Mouse (Mus musculus) G1E (cell line): ENCODE measurements at regions not wholly inside any gene's neighbourhood (a gene's known extent, or its start where the extent isn't known, plus 50 kb on each side); places are given as distances from the start of the nearest gene placed in this dataset.

Source experiments
- ATAC-seq: 2 replicates; pipeline ENCODE4 v1.8.0; 2016; ENCODE audit warnings: mild to moderate bottlenecking; ENCODE audit not compliant: insufficient number of reproducible peaks, poor library complexity, low FRiP score, severe bottlenecking; ENCODE audit errors: extremely low read depth
- DNase-seq: peaks from one replicate; pipeline ENCODE4 v3.0.0; 2012; ENCODE audit warnings: low spot score
- H3K27me3 ChIP-seq: 2 replicates; pipeline ENCODE4 v1.6.1; 2012; ENCODE audit warnings: mild to moderate bottlenecking, low read length, inconsistent platforms; ENCODE audit not compliant: insufficient read depth
- H3K36me3 ChIP-seq: replicated peaks from 2 replicates; pipeline ENCODE3; 2012; ENCODE audit warnings: mild to moderate bottlenecking, inconsistent platforms
- H3K4me1 ChIP-seq: 2 replicates; pipeline ENCODE4 v1.6.1; 2012; ENCODE audit warnings: low read depth, low read length, inconsistent platforms, mixed read lengths; ENCODE audit not compliant: insufficient read depth
- H3K4me3 ChIP-seq: 2 replicates; pipeline ENCODE4 v1.5.1; 2012; ENCODE audit warnings: low read depth, mild to moderate bottlenecking, inconsistent platforms, low read length, moderate library complexity, mixed read lengths
- H3K9me3 ChIP-seq: replicated peaks from 2 replicates; pipeline ENCODE4 v1.6.1; 2012; ENCODE audit warnings: inconsistent platforms
- CTCF ChIP-seq: IDR thresholded peaks from 2 replicates; pipeline ENCODE4 v1.5.1; 2012; ENCODE audit warnings: low read depth, low read length, inconsistent platforms, mixed read lengths
- GATA1 ChIP-seq: IDR thresholded peaks from 2 replicates; pipeline ENCODE4 v1.6.1; 2012; ENCODE audit warnings: borderline replicate concordance, low read length, inconsistent platforms, mixed read lengths
- GATA2 ChIP-seq: IDR thresholded peaks from 2 replicates; pipeline ENCODE4 v1.6.1; 2012; ENCODE audit warnings: low read depth, low read length, inconsistent platforms, borderline replicate concordance
- POLR2AphosphoS5 ChIP-seq: IDR thresholded peaks from 2 replicates; pipeline ENCODE4 v1.6.1; 2012; ENCODE audit warnings: low read depth, low read length, inconsistent platforms; ENCODE audit not compliant: insufficient replicate concordance
- TAL1 ChIP-seq: conservative IDR thresholded peaks from 2 replicates; pipeline ENCODE4 v1.6.1; 2012; ENCODE audit warnings: low read depth, low read length, inconsistent platforms, mixed read lengths

DNA sequence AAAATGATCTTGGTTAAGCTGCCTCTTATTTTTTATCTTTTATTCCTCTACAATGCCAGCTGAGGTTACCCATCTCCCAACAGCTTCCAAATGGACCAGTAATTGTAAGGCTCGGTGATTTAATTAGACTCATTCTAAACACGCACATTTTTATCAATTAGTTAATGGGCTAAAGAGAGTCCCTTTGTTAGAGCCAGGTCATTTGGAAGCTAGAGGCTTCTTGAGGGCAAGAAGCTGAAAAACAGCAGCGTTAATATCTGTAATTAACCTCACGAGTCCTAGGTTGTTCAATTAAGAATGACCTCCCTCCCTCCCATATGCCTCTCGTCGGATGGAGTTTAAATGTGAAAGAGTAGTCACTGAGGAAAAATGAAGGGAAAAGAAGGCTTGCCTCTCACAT lies 66.5 kb downstream of the Otx2 start:
- TF ChIP-seq GATA1: no peak
- TF ChIP-seq GATA2: no peak
- no peak for TF ChIP-seq CTCF
- no peak for TF ChIP-seq POLR2AphosphoS5
- no peak for TF ChIP-seq TAL1
- Histone ChIP-seq H3K9me3 (no peaks in the 10 kb centered on the region), H3K27me3 (peaks cover 4% of the 10 kb centered on the region), H3K4me1 (no peaks in the 10 kb centered on the region), H3K36me3 (no peaks in the 10 kb centered on the region), H3K4me3 (no peak overlapping the region)
- ATAC-seq (no peak), DNase-seq (no peak)

DNA sequence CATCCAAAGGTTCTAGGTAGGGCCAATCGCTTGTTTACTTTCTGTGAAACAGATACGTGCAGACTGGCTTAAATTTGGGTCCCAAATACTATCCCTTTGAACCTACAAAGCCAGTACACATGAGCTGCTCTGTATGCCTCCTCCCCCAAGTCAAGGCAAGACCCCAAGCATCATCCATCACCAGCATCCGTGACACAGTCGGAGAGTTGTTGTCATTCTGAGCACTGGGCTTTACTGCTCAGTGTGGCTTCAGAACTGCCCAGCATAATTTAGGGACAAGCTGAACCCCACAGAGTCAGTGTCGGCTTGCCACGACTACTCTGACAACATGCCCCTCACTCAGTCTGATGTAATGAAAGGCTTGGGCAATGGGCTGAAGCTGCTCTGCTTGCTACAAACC lies 70.1 kb downstream of the Otx2 start:
- DNase-seq (no peak), ATAC-seq (no peak)
- Histone ChIP-seq H3K4me1 (no peaks in the 10 kb centered on the region), H3K27me3 (peaks cover 7% of the 10 kb centered on the region; the same call in 1 of the 2 replicates), H3K9me3 (no peaks in the 10 kb centered on the region), H3K4me3 (no peak overlapping the region), H3K36me3 (no peaks in the 10 kb centered on the region)
- TF ChIP-seq CTCF (no peak), GATA1 (no peak), GATA2 (no peak), POLR2AphosphoS5 (no peak), TAL1 (no peak)

DNA sequence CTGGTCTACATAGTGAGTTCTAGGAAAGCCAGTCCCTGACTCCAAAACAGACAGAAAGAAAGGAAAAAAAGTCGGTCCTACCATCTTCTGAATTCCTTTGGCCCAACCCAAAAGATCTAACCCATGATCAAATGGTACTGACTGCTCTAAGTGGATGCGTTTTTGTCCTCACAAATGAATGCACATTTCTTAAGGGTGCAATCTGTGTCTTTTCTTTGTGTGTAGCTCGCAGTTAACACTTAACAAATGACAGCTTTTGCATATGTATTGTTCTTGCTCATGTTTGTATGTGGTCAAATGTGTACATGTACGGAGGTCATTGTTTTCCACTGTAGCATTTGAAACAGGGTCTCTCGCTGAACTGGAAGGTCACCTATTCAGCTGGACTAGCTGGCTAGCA lies 79.3 kb downstream of the Otx2 start:
- TF ChIP-seq POLR2AphosphoS5 (no peak), TAL1 (no peak)
- H3K4me1 ChIP-seq: peaks cover 4% of the 10 kb centered on the region; the same call in 1 of the 2 replicates
- H3K36me3 ChIP-seq: no peaks in the 10 kb centered on the region
- no peaks in the 10 kb centered on the region for H3K9me3 ChIP-seq
- H3K4me3 ChIP-seq: no peak overlapping the region
- DNase-seq (no peak), ATAC-seq (no peak)
- peaks cover 16% of the 10 kb centered on the region for H3K27me3 ChIP-seq

DNA sequence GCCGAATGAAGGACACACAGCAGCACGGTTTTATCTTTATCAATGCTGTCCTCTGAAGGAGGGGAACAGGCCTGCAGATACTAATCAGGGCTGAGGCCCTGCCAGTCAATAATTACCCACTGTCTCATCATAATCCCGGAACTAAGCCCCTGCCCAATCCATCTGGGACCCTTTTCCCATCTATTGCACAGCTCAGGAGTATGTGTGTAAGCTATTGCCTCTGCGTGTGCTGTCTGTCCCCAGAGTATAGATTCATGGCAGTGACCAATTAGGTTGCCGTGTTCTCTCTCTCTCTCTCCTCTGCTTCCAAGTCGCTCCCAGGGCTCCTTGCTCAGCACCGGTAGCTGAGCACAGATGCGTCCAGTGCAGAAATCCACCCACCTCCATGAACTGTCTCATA lies 80.3 kb downstream of the Otx2 start:
- H3K4me3 ChIP-seq: no peak overlapping the region
- no peak for TF ChIP-seq POLR2AphosphoS5
- no peak for TF ChIP-seq CTCF
- TF ChIP-seq GATA1: no peak
- no peak for TF ChIP-seq GATA2
- no peak for TF ChIP-seq TAL1
- H3K36me3 ChIP-seq: no peaks in the 10 kb centered on the region
- peaks cover 16% of the 10 kb centered on the region for H3K27me3 ChIP-seq
- H3K9me3 ChIP-seq: no peaks in the 10 kb centered on the region
- ATAC-seq: no peak
- no peak for DNase-seq
- peaks cover 4% of the 10 kb centered on the region; the same call in 1 of the 2 replicates for H3K4me1 ChIP-seq

DNA sequence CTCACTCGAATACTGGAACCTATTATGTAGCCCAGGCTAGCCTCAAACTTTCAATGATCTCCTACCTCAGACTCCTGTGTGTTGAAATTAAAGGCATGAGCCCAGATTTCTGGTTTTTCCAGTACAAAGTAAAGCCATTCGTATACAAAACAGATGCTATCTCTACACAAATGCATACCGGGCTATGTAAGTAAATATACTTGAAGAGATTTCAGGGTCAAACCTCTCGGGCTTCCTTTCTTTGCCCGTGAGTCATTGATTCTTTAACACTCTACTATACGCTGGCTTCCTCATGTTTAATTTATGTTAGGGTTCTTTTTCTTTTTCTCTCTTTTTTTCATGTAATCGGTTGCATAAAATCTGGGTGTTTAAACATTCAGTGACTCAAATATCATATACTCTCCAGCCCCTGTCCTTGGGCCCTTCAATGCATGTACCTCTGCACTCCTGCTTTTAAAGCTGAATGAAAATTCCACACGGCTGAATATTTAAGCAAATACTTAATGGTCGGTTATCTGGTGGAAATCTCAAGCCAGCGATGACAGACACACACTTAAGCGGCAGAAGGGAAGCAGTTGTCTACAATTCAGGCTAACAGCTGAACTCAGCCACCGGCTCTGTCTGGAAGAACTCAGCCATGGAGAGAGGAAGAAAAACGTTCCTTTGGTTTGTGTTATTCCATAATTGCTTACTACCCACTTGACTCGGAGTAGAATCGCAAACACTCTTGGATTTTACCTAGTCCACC lies 82.0 kb downstream of the Otx2 start:
- H3K4me1 ChIP-seq: peaks cover 4% of the 10 kb centered on the region; the same call in 1 of the 2 replicates
- peaks cover 21% of the 10 kb centered on the region for H3K27me3 ChIP-seq
- TF ChIP-seq GATA1 (no peak), TAL1 (no peak), GATA2 (no peak), POLR2AphosphoS5 (no peak), CTCF (no peak)
- H3K4me3 ChIP-seq: no peak overlapping the region
- H3K9me3 ChIP-seq: no peaks in the 10 kb centered on the region
- no peak for DNase-seq
- no peaks in the 10 kb centered on the region for H3K36me3 ChIP-seq
- no peak for ATAC-seq

DNA sequence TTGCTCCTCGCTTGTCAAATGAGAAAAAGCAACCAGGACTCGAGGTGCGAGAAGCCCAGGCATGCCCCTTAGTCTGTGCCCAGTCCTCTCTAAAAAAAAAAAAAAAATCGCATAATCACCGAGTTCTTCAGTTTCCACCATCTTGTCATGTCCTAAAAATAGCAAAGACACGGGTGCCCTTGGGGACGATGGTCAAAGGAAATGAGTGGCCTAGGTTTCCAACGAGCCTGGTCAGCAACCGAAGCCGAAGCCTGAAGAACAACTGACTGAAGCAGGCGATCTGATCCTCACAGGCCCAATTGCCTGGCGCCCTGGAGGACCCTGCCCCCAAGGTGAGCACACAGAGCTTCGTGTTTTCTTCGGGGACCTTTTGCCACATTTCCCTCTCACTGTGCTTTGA lies 83.2 kb downstream of the Otx2 start:
- DNase-seq (no peak), ATAC-seq (no peak)
- H3K27me3 ChIP-seq: peaks cover 19% of the 10 kb centered on the region
- TF ChIP-seq CTCF (no peak), GATA2 (no peak), TAL1 (no peak), POLR2AphosphoS5 (no peak), GATA1 (no peak)
- H3K4me3 ChIP-seq: no peak overlapping the region
- H3K36me3 ChIP-seq: no peaks in the 10 kb centered on the region
- H3K4me1 ChIP-seq: peaks cover 4% of the 10 kb centered on the region; the same call in 1 of the 2 replicates
- H3K9me3 ChIP-seq: no peaks in the 10 kb centered on the region
